Mouse (Mus musculus): ENCODE results near the gene Tjp1. TPM values are rescaled to one million over a fixed set of nuclear protein-coding genes. Genes with fewer than 3 reads are reported as not detected.

The Tjp1 gene
- 3.1 and 4.0 TPM in 2 replicates for polyA plus RNA-seq (2015; fragmentation: Nextera tagmentation; extraction: Ambion mirVana)

- H3K4me2 ChIP-seq: peak within 1 kb of the TSS; percentile 68
- H3K9ac ChIP-seq: no peak within 1 kb of the TSS
- 2% methylated on average over 93 of the region's 115 CpGs for WGBS (ENCODE audit: insufficient replicate concordance)
- H3K9me3 ChIP-seq (replicated peaks): no peaks in the 10 kb centered on the region
- H3K4me3 ChIP-seq (replicated peaks): peak within 1 kb of the TSS; percentile 54
- H3K27ac ChIP-seq: no peak within 1 kb of the TSS
- peaks cover 49% of the 10 kb centered on the region for H3K27me3 ChIP-seq
- DNase-seq (no peak), ATAC-seq (ENCODE audit: low read depth) (no peak)
- 0 out of 2 replicates have a peak, but pooled peaks cover 3% of the 10 kb centered on the region for H3K4me1 ChIP-seq (replicated peaks)
- H3K36me3 ChIP-seq: no peaks in the 10 kb centered on the region
Observed at GRCm38 (mm10) chr7:65527071-65528007, at the start of gene Tjp1. Gene Tjp1 (minus strand): TSS chr7:65527781.

DNA sequence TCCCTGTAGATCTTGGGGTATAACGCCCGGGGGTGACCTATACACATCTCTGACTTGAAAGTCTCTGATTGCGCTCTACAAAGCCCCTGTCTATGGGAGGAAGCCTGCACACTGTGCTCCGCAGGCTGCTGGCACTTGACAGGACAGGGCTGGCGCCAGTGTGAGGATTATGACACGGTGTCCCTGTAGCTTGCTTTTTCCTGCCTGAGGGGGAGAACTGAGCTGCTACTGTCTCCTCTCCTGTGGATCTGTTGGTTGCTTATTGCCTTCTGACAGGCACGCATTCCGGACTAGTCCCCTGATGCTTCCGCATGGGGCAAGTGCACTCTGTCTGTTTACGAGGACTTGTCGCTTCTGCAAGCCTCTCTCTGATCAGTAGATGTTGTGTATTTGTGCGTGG, 49.5 kb upstream of the Tjp1 start:
- no peak for ATAC-seq (ENCODE audit: low read depth)
- H3K27me3 ChIP-seq: no peaks in the 10 kb centered on the region
- H3K9ac ChIP-seq: no peak overlapping the region
- H3K36me3 ChIP-seq: no peaks in the 10 kb centered on the region
- no peak overlapping the region for H3K4me3 ChIP-seq (replicated peaks)
- no peaks in the 10 kb centered on the region for H3K9me3 ChIP-seq (replicated peaks)
- 66% methylated on average over 12 of the region's 12 CpGs for WGBS (ENCODE audit: insufficient replicate concordance)
- no peaks in the 10 kb centered on the region for H3K4me1 ChIP-seq (replicated peaks)
- no peak overlapping the region for H3K4me2 ChIP-seq
- DNase-seq: no peak
- no peak overlapping the region for H3K27ac ChIP-seq

GRCm38 (mm10) chr7:65572731-65573130, 45.1 kb upstream of the Tjp1 start:
- ATAC-seq (ENCODE audit: low read depth) (no peak), DNase-seq (no peak)
- no peaks in the 10 kb centered on the region for H3K9me3 ChIP-seq (replicated peaks)
- WGBS (ENCODE audit: insufficient replicate concordance): 59% methylated on average over 5 of the region's 5 CpGs
- no peak overlapping the region for H3K4me2 ChIP-seq
- H3K27ac ChIP-seq: no peak overlapping the region
- H3K4me1 ChIP-seq (replicated peaks): no peaks in the 10 kb centered on the region
- H3K36me3 ChIP-seq: no peaks in the 10 kb centered on the region
- H3K27me3 ChIP-seq: no peaks in the 10 kb centered on the region
- H3K9ac ChIP-seq: no peak overlapping the region
- H3K4me3 ChIP-seq (replicated peaks): no peak overlapping the region

- H3K4me3 ChIP-seq (replicated peaks): no peak overlapping the region
- no peaks in the 10 kb centered on the region for H3K36me3 ChIP-seq
- 62% methylated on average over 4 of the region's 4 CpGs for WGBS (ENCODE audit: insufficient replicate concordance)
- DNase-seq (no peak), ATAC-seq (ENCODE audit: low read depth) (no peak)
- H3K4me1 ChIP-seq (replicated peaks): no peaks in the 10 kb centered on the region
- H3K9me3 ChIP-seq (replicated peaks): no peaks in the 10 kb centered on the region
- H3K4me2 ChIP-seq: no peak overlapping the region
- no peaks in the 10 kb centered on the region for H3K27me3 ChIP-seq
- no peak overlapping the region for H3K9ac ChIP-seq
- no peak overlapping the region for H3K27ac ChIP-seq
Observed at GRCm38 (mm10) chr7:65570691-65571090, 43.1 kb upstream of the Tjp1 start.

- Histone ChIP-seq H3K27ac (no peak overlapping the region), H3K4me1 (replicated peaks) (no peaks in the 10 kb centered on the region), H3K36me3 (no peaks in the 10 kb centered on the region), H3K4me3 (replicated peaks) (no peak overlapping the region), H3K9me3 (replicated peaks) (no peaks in the 10 kb centered on the region), H3K9ac (no peak overlapping the region), H3K4me2 (no peak overlapping the region), H3K27me3 (no peaks in the 10 kb centered on the region)
- DNase-seq (no peak), ATAC-seq (ENCODE audit: low read depth) (no peak)
- 37% methylated on average over 1 of the region's 1 CpGs for WGBS (ENCODE audit: insufficient replicate concordance)
Observed at GRCm38 (mm10) chr7:65555996-65556395, 28.4 kb upstream of the Tjp1 start.

DNA sequence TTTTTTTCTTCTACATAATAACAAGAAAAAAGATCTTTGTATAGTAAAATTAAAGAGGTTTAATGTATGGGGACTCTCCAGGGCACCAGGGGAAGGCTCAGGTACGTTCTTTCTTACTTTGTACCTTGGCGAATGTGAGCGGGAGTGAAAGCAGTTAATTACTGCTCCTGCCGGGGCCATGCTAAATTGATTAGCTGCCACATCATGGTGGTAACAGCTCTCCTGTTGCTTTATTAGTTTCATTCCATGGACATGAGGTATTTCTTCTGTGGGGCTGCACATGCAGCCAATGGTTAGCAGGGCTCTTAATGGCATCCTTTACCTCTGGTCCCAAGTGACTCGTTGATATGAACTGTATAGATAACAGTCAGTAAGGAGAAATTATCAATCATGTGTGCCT, 18.2 kb upstream of the Tjp1 start:
- Histone ChIP-seq H3K36me3 (no peaks in the 10 kb centered on the region), H3K4me2 (no peak overlapping the region), H3K4me1 (replicated peaks) (no peaks in the 10 kb centered on the region), H3K9ac (no peak overlapping the region), H3K9me3 (replicated peaks) (no peaks in the 10 kb centered on the region), H3K27me3 (no peaks in the 10 kb centered on the region), H3K4me3 (replicated peaks) (no peak overlapping the region), H3K27ac (no peak overlapping the region)
- WGBS (ENCODE audit: insufficient replicate concordance): 51% methylated on average over 5 of the region's 5 CpGs
- ATAC-seq (ENCODE audit: low read depth): no peak
- no peak for DNase-seq

- no peak overlapping the region for H3K9ac ChIP-seq
- no peak for DNase-seq
- no peak overlapping the region for H3K4me2 ChIP-seq
- no peaks in the 10 kb centered on the region for H3K36me3 ChIP-seq
- H3K4me3 ChIP-seq (replicated peaks): no peak overlapping the region
- H3K27ac ChIP-seq: no peak overlapping the region
- no peaks in the 10 kb centered on the region for H3K9me3 ChIP-seq (replicated peaks)
- no peak for ATAC-seq (ENCODE audit: low read depth)
- H3K27me3 ChIP-seq: peaks cover 20% of the 10 kb centered on the region
- H3K4me1 ChIP-seq (replicated peaks): no peaks in the 10 kb centered on the region
- WGBS (ENCODE audit: insufficient replicate concordance): 43% methylated on average over 4 of the region's 4 CpGs
Observed at GRCm38 (mm10) chr7:65532689-65533088, 5.1 kb upstream of the Tjp1 start.

DNA sequence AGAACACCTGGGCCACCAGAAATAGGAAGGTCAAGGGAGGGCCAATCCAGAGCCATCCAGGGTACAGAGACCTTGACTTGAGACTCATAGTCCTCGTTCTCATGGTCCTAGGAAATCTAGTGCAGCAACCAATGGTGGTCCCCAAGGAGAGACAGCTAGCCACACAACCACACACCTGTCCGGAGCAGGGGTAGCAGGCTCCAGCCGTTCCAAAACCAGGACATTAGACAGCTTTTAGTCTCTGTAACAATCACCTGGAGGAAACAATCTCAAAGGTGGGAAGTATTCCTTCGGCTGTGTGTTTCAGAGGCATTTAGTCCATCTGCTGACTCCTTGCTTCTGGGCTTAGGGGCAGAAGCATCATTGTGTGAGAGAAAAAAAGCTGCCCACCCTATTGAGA, 4.5 kb downstream of the Tjp1 start:
- H3K4me2 ChIP-seq: no peak overlapping the region
- no peak for ATAC-seq (ENCODE audit: low read depth)
- H3K27ac ChIP-seq: no peak overlapping the region
- no peaks in the 10 kb centered on the region for H3K9me3 ChIP-seq (replicated peaks)
- no peak overlapping the region for H3K4me3 ChIP-seq (replicated peaks)
- H3K36me3 ChIP-seq: no peaks in the 10 kb centered on the region
- 0 out of 2 replicates have a peak, but pooled peaks cover 3% of the 10 kb centered on the region for H3K4me1 ChIP-seq (replicated peaks)
- 67% methylated on average over 4 of the region's 4 CpGs for WGBS (ENCODE audit: insufficient replicate concordance)
- H3K9ac ChIP-seq: no peak overlapping the region
- H3K27me3 ChIP-seq: peaks cover 33% of the 10 kb centered on the region
- no peak for DNase-seq

DNA sequence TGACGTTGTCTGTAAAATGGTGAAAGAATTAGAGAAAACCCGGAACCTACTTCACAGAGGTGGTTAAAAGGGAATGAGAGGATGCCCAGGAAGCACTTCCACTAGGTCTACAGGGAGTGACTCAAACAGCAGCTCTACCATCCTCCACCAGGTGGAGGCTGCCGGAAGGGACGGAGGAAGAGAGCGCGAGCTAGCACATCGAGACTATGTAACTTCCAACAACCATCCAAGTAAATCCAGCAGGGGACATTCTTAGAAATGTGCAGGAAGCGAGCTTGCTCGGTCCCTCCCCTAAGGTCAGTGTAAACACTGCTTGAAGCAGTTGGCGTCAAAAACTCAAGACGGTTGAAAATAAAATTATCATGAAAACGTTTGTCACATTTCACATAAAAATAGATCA, 5.1 kb downstream of the Tjp1 start:
- no peak for DNase-seq
- Histone ChIP-seq H3K27me3 (peaks cover 27% of the 10 kb centered on the region), H3K36me3 (no peaks in the 10 kb centered on the region), H3K9me3 (replicated peaks) (no peaks in the 10 kb centered on the region), H3K4me2 (no peak overlapping the region), H3K4me1 (replicated peaks) (0 out of 2 replicates have a peak, but pooled peaks cover 3% of the 10 kb centered on the region), H3K4me3 (replicated peaks) (no peak overlapping the region), H3K9ac (no peak overlapping the region), H3K27ac (no peak overlapping the region)
- WGBS (ENCODE audit: insufficient replicate concordance): 58% methylated on average over 12 of the region's 12 CpGs
- no peak for ATAC-seq (ENCODE audit: low read depth)

- Histone ChIP-seq H3K4me3 (replicated peaks) (no peak overlapping the region), H3K27me3 (peaks cover 8% of the 10 kb centered on the region), H3K27ac (no peak overlapping the region), H3K4me1 (replicated peaks) (no peaks in the 10 kb centered on the region), H3K36me3 (no peaks in the 10 kb centered on the region), H3K9ac (no peak overlapping the region), H3K9me3 (replicated peaks) (no peaks in the 10 kb centered on the region), H3K4me2 (no peak overlapping the region)
- DNase-seq (no peak), ATAC-seq (ENCODE audit: low read depth) (no peak)
- WGBS (ENCODE audit: insufficient replicate concordance): 78% methylated on average over 8 of the region's 8 CpGs
Observed at GRCm38 (mm10) chr7:65520622-65521021, 7.0 kb downstream of the Tjp1 start.

- Histone ChIP-seq H3K4me1 (replicated peaks) (no peaks in the 10 kb centered on the region), H3K4me3 (replicated peaks) (no peak overlapping the region), H3K27me3 (peaks cover 2% of the 10 kb centered on the region; the same call in 1 of the 2 replicates), H3K9me3 (replicated peaks) (no peaks in the 10 kb centered on the region), H3K27ac (no peak overlapping the region), H3K9ac (no peak overlapping the region), H3K36me3 (no peaks in the 10 kb centered on the region), H3K4me2 (no peak overlapping the region)
- peak; percentile 31 for DNase-seq
- ATAC-seq (ENCODE audit: low read depth): no peak
- 29% methylated on average over 12 of the region's 12 CpGs for WGBS (ENCODE audit: insufficient replicate concordance)
Observed at GRCm38 (mm10) chr7:65519788-65520563, 7.6 kb downstream of the Tjp1 start.

Data from liver, embryonic 13.5 days (tissue).